Mouse (Mus musculus) 416B (cell line): ENCODE results near the gene Itpka.

Experiments used
- DNase-seq: peaks from one replicate; pipeline ENCODE4 v3.0.0; 2011; ENCODE audit warnings: low read depth

Gene Itpka

GRCm38 (mm10) chr2:119757601-119758100, 15.5 kb downstream of the Itpka start:
- no peak for DNase-seq

GRCm38 (mm10) chr2:119758101-119758843, 16.1 kb downstream of the Itpka start:
- no peak for DNase-seq

DNA sequence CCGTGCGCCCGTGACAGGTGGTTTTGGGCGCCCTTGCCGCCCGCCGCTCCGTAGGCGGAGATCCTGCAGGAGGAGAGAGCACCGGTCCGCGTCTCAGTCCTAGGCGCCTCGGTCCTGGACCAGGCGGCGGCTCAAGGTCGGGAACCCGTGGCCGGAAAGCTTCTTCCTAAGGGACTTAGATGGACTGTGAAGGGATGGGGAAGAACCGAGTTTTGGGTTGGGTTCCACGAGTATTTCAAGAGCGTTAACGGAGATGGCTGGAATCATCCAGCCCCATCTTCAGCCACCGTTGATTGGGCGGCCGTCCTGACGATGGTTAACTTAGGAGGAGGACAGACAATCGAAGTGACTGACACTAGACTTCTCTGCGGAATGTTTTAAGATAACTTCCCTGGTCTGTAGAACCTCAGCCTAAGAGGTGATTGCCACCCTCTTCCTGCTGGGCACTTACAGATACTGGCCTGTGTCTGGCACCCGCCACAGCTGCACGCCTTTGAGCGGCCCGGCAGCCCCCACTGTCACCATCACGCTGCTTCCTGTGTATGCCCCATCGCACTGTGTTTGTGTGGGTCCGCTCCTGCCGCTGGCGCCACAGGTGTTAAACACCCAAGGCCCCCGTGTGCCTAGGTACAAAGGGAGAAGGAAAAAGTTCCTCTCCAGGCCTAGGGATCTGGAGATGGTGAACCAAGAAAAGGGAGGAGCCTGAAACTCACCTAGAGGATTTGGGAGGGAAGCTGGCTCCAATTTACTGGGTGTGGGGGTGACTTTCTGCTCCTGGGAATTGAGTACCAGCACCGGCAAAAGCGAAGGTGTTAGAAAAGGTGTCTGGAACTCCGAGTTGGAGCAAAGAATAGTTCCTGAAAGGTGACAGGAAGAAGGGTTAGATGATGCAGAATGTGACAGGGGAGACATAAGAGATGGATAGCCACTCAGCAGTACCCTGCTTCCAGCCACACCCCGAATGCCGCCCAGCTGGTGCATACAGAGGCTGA, 17.0 kb downstream of the Itpka start:
- no peak for DNase-seq

DNA sequence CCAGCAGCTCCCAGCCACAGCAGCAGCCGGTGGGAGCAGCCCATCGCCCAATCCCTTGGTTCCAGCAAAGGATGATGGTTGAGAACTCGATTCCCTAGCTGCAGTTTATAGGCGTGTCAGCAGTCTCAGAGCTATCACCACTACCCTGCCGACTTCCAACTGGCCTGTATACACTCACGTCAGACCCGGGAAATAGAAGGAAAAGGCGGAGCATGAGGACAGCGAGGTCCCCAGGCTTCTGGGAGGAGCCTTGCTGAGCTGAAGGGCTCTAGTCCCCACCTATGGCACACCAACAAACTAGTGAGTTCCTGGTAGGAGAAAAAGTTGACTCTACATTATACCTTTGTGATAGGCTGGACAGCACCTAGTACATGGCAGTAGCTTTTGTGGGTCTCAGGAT, 18.1 kb downstream of the Itpka start, which contains the start of gene Ltk:
TSS of gene Ltk (minus strand) at position 181 of the 400 bp plus-strand sequence.
- DNase-seq = peak; percentile 60

GRCm38 (mm10) chr2:119762276-119762675, 20.1 kb downstream of the Itpka start:
- no peak for DNase-seq

DNA sequence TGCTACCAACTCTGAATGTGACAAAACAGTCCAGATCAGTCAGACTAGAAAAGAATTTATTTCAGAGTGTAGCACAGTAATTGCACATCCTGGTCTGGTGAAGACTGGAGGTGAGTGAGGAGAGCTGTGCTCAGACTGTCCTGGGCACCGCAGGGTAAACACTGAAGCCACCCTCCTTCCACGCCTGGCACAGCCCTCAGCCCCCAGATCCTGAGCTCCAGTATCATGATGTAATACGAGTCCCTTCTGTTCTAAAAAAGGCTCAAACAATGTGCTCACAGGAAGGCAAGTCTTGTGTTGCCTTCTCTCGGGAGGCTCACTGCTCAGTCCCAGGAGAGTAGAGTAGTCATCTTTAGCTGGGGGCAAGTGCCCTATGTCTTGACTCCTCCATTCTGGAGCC, 21.8 kb downstream of the Itpka start:
- no peak for DNase-seq

- DNase-seq = peak; percentile 30
These were observed 25.1 kb downstream of the Itpka start for GRCm38 (mm10) chr2:119767246-119767645.

DNA sequence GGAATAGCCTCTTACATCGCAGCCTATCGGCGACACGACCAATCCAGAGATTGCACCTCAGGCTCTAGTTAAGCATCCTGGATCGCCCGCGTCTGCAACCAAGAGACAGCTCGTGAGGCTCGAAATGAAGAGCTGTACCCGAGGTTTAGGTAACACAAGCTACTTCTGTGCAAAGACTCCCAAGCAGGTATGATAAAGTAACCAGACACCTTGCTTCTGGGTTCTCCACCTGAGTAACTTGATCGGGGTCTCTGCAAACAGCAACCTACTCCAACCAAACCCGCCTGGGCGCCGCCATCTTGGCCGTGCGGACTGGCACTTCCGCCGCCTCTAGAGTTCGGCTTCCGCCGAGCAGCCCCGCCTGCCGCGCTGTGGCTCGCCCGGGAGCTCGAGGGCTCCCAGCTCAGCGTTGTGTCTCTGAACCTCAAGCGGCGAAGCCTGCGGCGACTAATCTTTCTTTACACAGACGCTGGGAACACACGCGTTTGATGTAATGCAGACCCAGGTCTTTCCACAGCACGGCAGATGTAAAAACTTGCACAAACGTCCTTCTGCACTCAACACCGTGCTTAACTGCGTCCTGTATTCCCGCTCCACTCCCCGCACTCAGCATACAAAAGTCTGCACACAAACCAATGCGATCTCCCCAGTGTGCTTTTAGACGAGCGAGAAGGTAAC, 45.2 kb downstream of the Itpka start, which contains the start of gene Rpap1:
TSS of gene Rpap1 (minus strand) at position 332 of the 678 bp plus-strand sequence.
- peak; percentile 79 for DNase-seq

DNA sequence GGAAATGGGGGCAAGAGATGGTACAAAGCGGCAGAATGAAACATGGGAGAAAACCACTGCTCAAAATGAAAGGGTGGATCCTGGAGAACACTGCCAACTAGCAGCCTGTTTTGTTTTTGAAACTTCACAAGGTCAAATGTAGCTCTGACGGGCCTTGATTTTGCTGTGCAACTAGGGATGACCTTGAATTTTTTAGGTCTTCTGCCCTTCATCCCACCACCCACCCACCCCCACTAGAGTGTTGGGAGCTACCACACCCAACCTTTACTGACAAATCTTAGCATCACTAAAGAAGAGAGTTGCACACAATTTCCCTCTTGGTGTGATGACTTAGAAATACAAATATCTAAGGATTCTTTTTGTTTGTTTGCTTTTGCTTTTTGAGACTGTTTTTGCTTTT, 47.9 kb downstream of the Itpka start:
- no peak for DNase-seq

GRCm38 (mm10) chr2:119797279-119797783, 55.2 kb downstream of the Itpka start, which contains the start of gene Tyro3:
TSS of gene Tyro3 (plus strand) at chr2:119797733.
- no peak for DNase-seq

DNA sequence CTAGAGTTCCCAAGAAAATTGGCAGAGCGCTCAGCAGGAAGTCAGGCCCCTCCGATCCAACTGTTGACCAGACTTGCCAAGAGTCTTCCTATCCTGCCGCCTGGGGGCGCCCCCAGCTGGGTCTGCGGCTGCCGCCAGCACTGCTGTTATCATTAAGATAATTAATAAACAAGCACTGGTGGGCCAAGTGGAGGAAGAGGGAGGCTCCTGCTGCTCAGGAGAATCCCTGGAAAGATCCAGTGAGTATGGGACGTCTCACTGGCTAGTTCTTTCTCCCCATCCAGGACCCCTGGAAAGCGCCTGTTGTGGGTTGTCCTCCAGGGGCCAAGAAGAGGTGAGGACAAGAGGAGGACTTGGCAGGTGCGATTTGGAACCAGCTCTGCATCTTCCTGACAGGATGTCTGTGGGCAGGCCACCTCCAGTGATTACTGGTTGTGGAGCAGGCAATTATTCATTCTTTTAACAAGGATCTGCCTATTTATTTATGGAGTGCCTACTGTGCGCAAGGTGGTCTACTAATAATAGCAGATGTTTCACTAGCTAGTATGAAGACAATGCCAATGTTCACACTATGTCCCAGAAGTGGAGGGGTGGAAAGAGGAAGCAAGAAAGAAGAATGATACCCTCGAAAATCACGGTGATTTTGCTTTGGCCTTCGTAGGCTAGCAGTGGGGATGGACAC, 56.2 kb downstream of the Itpka start:
- DNase-seq = peak; percentile 70

GRCm38 (mm10) chr2:119799181-119799960, 57.2 kb downstream of the Itpka start:
- DNase-seq = peak; percentile 29

DNA sequence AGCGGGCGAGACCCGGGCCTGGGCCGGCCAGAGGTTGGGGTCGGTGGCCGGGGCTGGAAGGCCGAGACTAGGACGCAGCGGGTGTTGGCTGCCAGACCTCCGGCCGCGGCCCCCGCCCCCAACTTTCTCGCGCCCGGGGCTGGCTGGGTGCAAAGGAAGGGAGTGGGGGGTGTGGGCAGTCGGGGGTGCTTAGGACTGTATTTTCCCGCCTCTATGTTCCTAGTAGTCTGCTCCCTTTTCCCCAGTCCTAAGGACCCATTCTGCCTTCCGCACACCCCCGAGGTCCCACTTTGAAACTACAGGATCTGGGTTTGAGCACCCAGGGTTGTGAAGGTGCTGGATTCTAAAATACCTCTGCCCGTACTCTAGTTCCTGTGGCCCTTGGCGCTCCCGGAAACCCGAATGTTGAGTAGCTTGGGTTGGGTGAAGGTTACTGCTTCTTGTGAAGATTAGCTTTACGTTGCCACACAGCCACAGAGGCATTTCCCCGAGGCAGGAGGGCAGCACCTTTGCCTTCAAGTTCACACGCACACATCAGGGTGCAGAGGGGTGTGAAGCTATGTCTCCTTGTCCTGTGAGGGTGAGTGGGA, 57.9 kb downstream of the Itpka start:
- peak; percentile 49 for DNase-seq
